Mouse (Mus musculus) midbrain, embryonic 14.5 days (tissue): ENCODE data around the gene Ribc2. TPM values are rescaled to one million over a fixed set of nuclear protein-coding genes. Genes with fewer than 3 reads are reported as not detected.
A peak's percentile ranks its signal among the peaks of the same experiment; 100 is the strongest.

Experiments
- ATAC-seq: fragments of 200-750 bp; cut with Nextera tagmentation; 2 replicates; pipeline ENCODE4 v1.8.0; 2017; ENCODE audit warnings: moderate number of reproducible peaks, moderate library complexity; ENCODE audit not compliant: low FRiP score, low TSS enrichment
- DNase-seq: peaks from one replicate; pipeline ENCODE4 v3.0.0-alpha.2; 2015
- H3K27ac ChIP-seq: fragments of 300-500 bp; sonication (generic); replicated peaks from 2 replicates; pipeline ENCODE4 v1.5.1; 2014; ENCODE audit warnings: mild to moderate bottlenecking, low read depth, low read length, moderate library complexity
- H3K27me3 ChIP-seq: fragments of 300-500 bp; sonication (generic); 2 replicates; pipeline ENCODE4 v1.6.1; 2014; ENCODE audit warnings: low read length, control low read depth, mixed read lengths; ENCODE audit not compliant: control insufficient read depth, insufficient read depth
- H3K36me3 ChIP-seq: fragments of 300-500 bp; sonication (generic); 2 replicates; pipeline ENCODE4 v1.6.1; 2014; ENCODE audit warnings: low read length, control low read depth; ENCODE audit not compliant: control insufficient read depth, insufficient read depth
- H3K4me1 ChIP-seq: fragments of 300-500 bp; sonication (generic); 2 replicates; pipeline ENCODE4 v1.6.1; 2014; ENCODE audit warnings: mild to moderate bottlenecking, antibody characterized with exemption, low read length, control low read depth; ENCODE audit not compliant: control insufficient read depth, insufficient read depth
- H3K4me2 ChIP-seq: fragments of 300-500 bp; sonication (generic); 2 replicates; pipeline ENCODE4 v1.6.1; 2014; ENCODE audit warnings: mild to moderate bottlenecking, low read length, moderate library complexity
- H3K4me3 ChIP-seq: fragments of 300-500 bp; sonication (generic); replicated peaks from 2 replicates; pipeline ENCODE4 v1.5.1; 2014; ENCODE audit warnings: low read depth, low read length
- H3K9ac ChIP-seq: fragments of 300-500 bp; sonication (generic); replicated peaks from 2 replicates; pipeline ENCODE4 v1.6.1; 2014; ENCODE audit warnings: mild to moderate bottlenecking, low read length, moderate library complexity
- H3K9me3 ChIP-seq: fragments of 300-500 bp; sonication (generic); 2 replicates; pipeline ENCODE4 v1.6.1; 2016; ENCODE audit warnings: low read length, control low read depth, mixed read lengths; ENCODE audit not compliant: control insufficient read depth
- WGBS: fragments of 180-500 bp; shearing (Covaris S2); extraction: QIAGEN DNeasy Blood & Tissue Kit; methylation state at CpG from one replicate; pipeline ENCODE4 v1.1.7; 2014; 5-methylcytosine and 5-hydroxymethylcytosine counted together
- polyA plus RNA-seq: library from polyadenylated mRNA; unstranded; fragments of >200 nt; fragmentation: Nextera tagmentation; extraction: Ambion mirVana; gene quantifications from 2 replicates; pipeline ENCODE4 v1.2.1, GENCODE M21; 2014

Ribc2 gene
- polyA plus RNA-seq, 1 experiment from 2014 or later: 0.63 TPM

DNA sequence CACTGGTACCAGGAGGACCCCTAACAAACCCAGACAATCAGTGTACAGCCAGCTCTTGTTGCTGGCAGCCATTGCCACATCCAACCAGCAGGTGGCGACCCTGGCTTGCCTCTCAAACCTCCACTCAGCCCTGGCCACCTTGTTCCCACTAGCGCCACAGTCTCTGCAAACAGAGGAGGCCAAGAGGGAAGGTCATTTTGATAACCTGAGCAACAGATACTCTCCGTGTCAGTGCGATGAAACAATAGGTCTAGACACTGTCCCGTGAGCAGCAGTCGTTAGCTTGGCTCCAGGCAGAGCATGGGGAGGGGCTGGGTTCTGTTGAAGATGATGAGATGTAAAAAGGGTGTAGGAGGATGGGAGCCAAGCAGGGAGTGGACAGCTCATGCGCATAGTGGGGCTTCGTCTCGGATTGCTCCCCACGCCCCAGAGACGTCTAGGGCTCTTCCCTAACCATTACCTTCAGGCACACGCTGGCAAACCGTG is 19.6 kb downstream of the Ribc2 start:
- Histone ChIP-seq H3K4me1 (no peaks in the 10 kb centered on the region), H3K4me2 (no peak overlapping the region), H3K36me3 (no peaks in the 10 kb centered on the region), H3K9me3 (no peaks in the 10 kb centered on the region), H3K4me3 (no peak overlapping the region), H3K27me3 (no peaks in the 10 kb centered on the region), H3K27ac (no peak overlapping the region), H3K9ac (no peak overlapping the region)
- ATAC-seq (peak; percentile 14; the same call in 1 of the 2 replicates), DNase-seq (peak; percentile 88)
- 29% methylated on average over 13 of the region's 13 CpGs for WGBS

DNA sequence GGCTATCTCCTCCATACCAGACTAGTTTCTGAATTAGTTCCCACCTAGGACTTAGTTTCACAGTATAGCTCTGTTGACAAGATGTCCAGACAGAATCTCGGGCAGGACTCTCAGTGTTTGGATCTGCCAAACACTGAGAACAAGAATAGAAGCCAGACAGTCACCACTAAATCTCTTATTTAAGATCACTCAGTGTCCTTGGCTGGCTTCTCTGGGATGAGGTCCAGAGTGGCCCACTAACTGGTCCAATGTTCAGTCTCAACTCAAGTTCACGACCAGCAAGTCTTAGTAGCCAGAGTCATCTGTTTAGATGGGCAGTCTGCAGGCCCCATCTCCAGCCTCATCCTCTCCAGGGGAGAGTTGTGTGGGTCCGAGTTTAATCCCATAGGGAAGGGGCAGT is 20.7 kb downstream of the Ribc2 start:
- no peaks in the 10 kb centered on the region for H3K9me3 ChIP-seq
- H3K4me2 ChIP-seq: no peak overlapping the region
- H3K4me1 ChIP-seq: no peaks in the 10 kb centered on the region
- H3K4me3 ChIP-seq: no peak overlapping the region
- DNase-seq (no peak), ATAC-seq (no peak)
- no peak overlapping the region for H3K9ac ChIP-seq
- no peaks in the 10 kb centered on the region for H3K36me3 ChIP-seq
- no peak overlapping the region for H3K27ac ChIP-seq
- 77% methylated on average over 3 of the region's 3 CpGs for WGBS
- H3K27me3 ChIP-seq: no peaks in the 10 kb centered on the region

DNA sequence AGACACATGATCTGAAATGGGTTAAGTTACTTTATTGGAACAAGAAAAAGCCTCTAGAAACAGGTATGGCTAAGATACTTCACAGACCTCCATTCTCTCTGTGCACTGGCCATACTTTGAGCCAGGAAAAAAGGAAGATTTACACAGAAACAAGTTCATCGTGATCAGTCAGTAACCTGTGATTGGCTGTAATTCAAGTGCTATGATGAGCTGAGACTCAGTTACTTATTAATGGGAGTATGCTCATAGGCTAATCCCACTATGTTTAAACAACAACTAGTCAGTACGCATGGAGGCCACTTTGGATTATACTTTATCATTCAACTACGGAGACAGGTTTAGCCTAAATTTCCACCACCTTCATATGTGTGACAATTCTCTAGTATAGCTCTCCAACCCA is 22.2 kb downstream of the Ribc2 start:
- DNase-seq (no peak), ATAC-seq (no peak)
- Histone ChIP-seq H3K9me3 (no peaks in the 10 kb centered on the region), H3K36me3 (no peaks in the 10 kb centered on the region), H3K4me1 (no peaks in the 10 kb centered on the region), H3K4me2 (no peak overlapping the region), H3K9ac (no peak overlapping the region), H3K4me3 (no peak overlapping the region), H3K27me3 (no peaks in the 10 kb centered on the region), H3K27ac (no peak overlapping the region)
- 93% methylated on average over 3 of the region's 3 CpGs for WGBS

DNA sequence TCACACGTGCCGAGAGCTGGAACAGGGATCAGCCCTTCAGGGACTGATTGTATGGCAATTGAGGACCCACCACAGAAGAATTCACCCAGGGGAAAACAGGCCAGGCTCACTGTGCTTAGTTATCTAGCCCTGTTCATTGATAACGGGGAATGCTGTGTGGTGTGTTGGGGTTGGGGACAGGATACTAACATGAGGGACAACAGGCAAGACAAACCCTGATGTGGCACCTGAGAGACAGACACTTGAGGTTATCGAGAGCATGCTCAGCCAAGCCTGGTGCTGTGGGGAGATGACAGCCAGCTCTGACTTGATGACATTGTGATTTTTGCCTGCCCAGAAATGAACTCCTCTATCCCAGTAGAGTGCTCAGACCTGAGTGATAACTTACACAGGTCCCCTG is 24.3 kb downstream of the Ribc2 start:
- H3K27ac ChIP-seq: no peak overlapping the region
- H3K36me3 ChIP-seq: no peaks in the 10 kb centered on the region
- WGBS: 61% methylated on average over 4 of the region's 4 CpGs
- ATAC-seq: no peak
- no peak overlapping the region for H3K4me3 ChIP-seq
- no peak for DNase-seq
- no peaks in the 10 kb centered on the region for H3K4me1 ChIP-seq
- H3K27me3 ChIP-seq: no peaks in the 10 kb centered on the region
- no peak overlapping the region for H3K4me2 ChIP-seq
- H3K9me3 ChIP-seq: no peaks in the 10 kb centered on the region
- no peak overlapping the region for H3K9ac ChIP-seq

DNA sequence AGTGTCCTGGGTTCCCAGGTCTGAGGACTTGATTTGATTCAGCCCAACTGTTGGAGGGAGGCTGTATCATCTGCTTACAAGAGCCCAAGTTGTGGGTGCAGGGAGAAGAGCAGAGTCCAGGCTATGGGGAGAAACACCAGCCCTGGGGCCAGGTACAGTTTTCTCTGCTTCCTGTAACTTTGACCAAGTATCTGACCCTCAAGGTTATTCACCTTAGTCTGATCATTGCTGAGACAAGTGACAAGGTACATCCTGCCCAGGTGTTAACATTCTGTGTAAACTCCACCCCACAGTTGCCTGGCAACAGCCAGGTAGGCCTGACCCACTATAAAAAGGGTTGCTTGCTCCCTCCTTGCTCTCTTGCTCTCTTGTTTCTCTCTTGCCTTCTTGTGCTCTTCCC is 29.5 kb downstream of the Ribc2 start:
- DNase-seq (no peak), ATAC-seq (no peak)
- Histone ChIP-seq H3K4me3 (no peak overlapping the region), H3K9me3 (no peaks in the 10 kb centered on the region), H3K9ac (no peak overlapping the region), H3K27ac (no peak overlapping the region), H3K4me1 (no peaks in the 10 kb centered on the region; the same call in 1 of the 2 replicates), H3K27me3 (no peaks in the 10 kb centered on the region), H3K36me3 (no peaks in the 10 kb centered on the region), H3K4me2 (no peak overlapping the region)

DNA sequence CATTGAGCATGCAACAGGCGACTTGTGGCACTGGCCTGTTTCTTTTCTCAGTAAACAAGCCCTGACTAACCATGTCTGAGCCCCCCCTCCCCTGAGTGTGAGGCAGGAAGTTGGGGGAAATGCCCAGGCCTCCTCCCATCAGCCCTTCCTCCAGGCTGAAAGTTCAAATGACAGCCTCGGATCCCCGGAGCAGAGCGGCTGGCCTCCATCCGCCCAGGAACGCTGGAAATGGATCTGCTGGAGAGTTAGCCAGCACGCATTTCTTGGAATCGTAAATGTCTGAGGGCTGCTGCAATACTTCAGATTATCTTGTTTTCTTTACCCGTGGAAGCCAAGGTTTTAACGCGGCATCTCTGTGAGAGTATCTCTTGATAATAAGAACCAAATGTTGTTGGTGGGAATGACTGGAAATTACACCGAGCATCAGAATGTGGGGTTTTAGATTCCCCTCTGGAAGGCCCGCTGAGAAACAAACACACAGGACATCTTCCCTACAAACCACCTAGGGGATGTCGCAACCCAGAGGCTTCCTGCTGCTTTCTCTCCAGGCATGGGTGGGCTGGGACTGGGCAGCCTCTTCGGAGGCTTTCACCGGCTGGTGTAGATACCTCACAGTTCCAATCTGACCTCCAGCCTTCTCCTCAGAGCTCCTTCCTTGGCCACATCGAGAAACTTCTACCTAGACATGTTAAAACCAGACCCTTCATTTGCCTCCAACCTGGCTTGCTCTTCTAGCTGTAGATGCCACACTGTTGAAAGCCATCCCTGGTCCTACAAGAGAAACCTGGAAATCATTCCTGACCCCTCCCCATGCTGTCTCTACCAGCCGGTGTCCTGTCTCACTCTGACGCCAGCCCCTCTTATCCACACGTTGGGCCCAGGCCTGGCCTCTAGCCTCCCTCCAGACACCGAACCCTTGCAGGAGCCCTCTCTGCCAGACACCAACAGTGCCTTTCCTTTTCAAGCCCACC is 31.1 kb downstream of the Ribc2 start:
- ATAC-seq: no peak
- 74% methylated on average over 21 of the region's 21 CpGs for WGBS
- Histone ChIP-seq H3K4me2 (no peak overlapping the region), H3K27me3 (no peaks in the 10 kb centered on the region), H3K27ac (no peak overlapping the region), H3K4me1 (peaks cover 4% of the 10 kb centered on the region), H3K36me3 (no peaks in the 10 kb centered on the region), H3K9me3 (no peaks in the 10 kb centered on the region), H3K9ac (no peak overlapping the region), H3K4me3 (no peak overlapping the region)
- no peak for DNase-seq

DNA sequence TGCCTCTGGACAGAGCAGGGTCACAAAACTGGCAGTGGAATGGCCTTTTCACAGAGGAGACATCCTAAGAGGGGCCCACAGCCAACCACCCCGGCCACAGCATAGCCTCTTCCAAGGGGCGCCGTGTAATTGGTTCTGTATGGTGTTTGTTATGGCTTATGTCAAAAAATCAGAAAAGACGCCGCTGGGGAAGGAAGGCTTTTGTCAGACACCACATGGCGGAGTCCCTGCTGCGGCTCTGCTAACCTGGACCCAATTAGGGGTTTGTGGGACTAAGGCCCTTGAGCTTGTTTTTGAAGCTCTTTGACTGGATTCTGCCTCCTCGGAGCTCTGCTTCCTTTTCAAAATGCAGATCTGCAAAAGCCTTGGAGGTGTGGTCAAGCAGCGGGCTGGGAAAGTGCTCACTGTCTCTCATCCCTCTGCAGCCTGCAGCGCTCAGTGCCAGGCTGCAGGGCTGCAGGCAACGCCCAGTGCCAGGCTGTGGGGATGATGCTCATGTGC is 34.6 kb downstream of the Ribc2 start:
- H3K9me3 ChIP-seq: no peaks in the 10 kb centered on the region
- WGBS: 10% methylated on average over 11 of the region's 11 CpGs
- DNase-seq: peak; percentile 71
- H3K9ac ChIP-seq: peak overlapping the region; percentile 13; the same call in 1 of the 2 replicates
- no peak overlapping the region for H3K4me3 ChIP-seq
- peaks cover 4% of the 10 kb centered on the region for H3K4me1 ChIP-seq
- peak overlapping the region; percentile 38; the same call in 1 of the 2 replicates for H3K27ac ChIP-seq
- no peaks in the 10 kb centered on the region for H3K36me3 ChIP-seq
- no peaks in the 10 kb centered on the region for H3K27me3 ChIP-seq
- ATAC-seq: peak; percentile 57; the same call in 1 of the 2 replicates
- H3K4me2 ChIP-seq: no peak overlapping the region

DNA sequence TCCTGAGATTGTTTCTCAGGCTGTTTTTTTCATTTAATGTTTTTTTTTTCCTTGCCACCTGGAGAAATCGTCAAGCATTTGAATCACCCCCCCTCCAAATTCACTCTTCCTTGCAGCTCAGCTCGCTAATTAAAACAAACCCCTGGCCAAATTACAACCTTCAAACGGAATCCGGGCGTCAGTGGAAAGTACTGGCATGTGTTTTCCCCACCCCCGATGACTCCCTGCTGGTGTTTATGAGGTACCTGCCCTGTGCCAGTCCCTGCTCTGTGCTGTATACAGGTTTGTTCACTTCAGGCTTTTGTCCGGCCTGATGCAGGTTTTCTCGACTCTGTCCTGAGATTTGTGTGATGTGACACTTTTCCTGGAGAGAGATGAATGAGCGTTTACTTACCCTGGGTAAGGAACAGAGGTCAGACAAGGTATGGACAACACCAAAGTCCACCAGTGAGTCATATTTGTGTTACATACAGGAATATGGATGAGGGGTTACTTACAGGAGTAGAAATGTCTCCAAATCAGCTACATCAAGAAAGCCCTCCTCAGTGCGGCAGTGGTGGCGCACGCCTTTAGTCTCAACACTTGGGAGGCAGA is 35.3 kb downstream of the Ribc2 start:
- Histone ChIP-seq H3K9me3 (no peaks in the 10 kb centered on the region), H3K27ac (no peak overlapping the region; the same call in 1 of the 2 replicates), H3K36me3 (no peaks in the 10 kb centered on the region), H3K27me3 (no peaks in the 10 kb centered on the region), H3K4me1 (peaks cover 4% of the 10 kb centered on the region), H3K4me3 (no peak overlapping the region), H3K4me2 (no peak overlapping the region), H3K9ac (no peak overlapping the region)
- ATAC-seq: no peak
- peak; percentile 22 for DNase-seq
- WGBS: 63% methylated on average over 12 of the region's 12 CpGs
